Mouse (Mus musculus): ENCODE results near the gene Dock10. TPM values are rescaled to one million over a fixed set of nuclear protein-coding genes. Genes with fewer than 3 reads are reported as not detected.

The Dock10 gene
- polyA plus RNA-seq, 1 experiment from 2014 or later: 2.3 TPM

GRCm38 (mm10) chr1:80459923-80460322, 298.4 kb downstream of the Dock10 start:
- Histone ChIP-seq H3K4me1 (no peaks in the 10 kb centered on the region), H3K27ac (no peak overlapping the region), H3K4me3 (replicated peaks) (no peak overlapping the region), H3K36me3 (replicated peaks) (no peaks in the 10 kb centered on the region), H3K9me3 (no peaks in the 10 kb centered on the region), H3K4me2 (no peak overlapping the region), H3K9ac (no peak overlapping the region), H3K27me3 (no peaks in the 10 kb centered on the region)
- ATAC-seq (ENCODE audit: low FRiP score): no peak
- WGBS: 66% methylated on average over 1 of the region's 1 CpGs

- Histone ChIP-seq H3K4me2 (no peak overlapping the region), H3K4me1 (no peaks in the 10 kb centered on the region), H3K9ac (no peak overlapping the region), H3K9me3 (no peaks in the 10 kb centered on the region), H3K27me3 (no peaks in the 10 kb centered on the region), H3K36me3 (replicated peaks) (no peaks in the 10 kb centered on the region), H3K27ac (no peak overlapping the region), H3K4me3 (replicated peaks) (no peak overlapping the region)
- ATAC-seq (ENCODE audit: low FRiP score): no peak
Observed at GRCm38 (mm10) chr1:80459477-80459876, 298.9 kb downstream of the Dock10 start.

DNA sequence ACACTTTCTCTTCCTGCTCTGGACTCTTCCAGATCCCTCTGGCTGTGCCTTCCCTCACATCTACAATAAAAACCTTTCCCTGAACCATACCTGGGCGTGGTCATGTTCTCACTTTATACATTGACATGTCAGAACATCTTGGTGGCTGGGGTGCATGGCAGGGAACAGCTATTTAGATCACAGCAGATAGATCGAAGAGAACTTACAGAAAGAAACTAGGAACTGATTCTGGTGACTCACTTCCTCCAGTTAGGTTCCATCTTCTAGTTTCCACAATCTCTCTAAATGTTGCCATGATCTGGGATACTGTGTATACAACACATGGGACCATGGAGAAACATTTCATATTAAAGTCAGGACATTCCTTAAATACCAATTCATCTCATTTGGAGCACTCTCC, 304.4 kb downstream of the Dock10 start:
- Histone ChIP-seq H3K4me3 (replicated peaks) (no peak overlapping the region), H3K27ac (no peak overlapping the region), H3K9me3 (no peaks in the 10 kb centered on the region), H3K4me1 (no peaks in the 10 kb centered on the region), H3K27me3 (no peaks in the 10 kb centered on the region), H3K4me2 (no peak overlapping the region), H3K36me3 (replicated peaks) (no peaks in the 10 kb centered on the region), H3K9ac (no peak overlapping the region)
- no peak for ATAC-seq (ENCODE audit: low FRiP score)
- 80% methylated on average over 2 of the region's 2 CpGs for WGBS

DNA sequence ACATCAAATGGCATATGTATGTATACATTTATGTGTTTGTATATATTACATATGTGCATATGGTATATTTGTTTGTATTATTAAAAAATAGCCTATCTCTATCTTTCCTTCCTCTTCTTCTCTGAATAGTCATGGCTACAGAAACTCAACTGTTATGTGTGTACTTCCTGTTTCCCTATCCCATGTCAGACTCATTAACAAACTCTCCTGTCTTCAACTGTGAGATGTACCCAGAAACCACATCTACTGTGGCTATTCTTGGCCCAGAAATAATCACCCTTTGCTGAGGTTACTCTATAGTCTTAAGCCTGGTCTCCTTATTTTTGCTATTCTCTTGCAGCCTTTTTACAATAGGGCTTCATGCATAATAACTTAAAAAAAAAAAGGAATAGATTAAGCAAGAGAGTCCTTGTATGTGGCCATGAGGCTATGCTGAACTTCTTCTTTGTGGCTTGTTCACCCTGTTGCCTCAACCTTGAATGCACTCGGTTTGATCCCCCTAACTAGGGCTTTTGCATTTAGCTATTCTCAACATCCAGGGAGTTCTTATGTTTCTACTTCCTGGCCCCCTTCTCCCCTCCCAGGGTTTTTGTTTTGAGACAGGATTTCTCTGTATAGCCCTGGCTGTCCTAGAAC, 306.3 kb downstream of the Dock10 start:
- H3K27me3 ChIP-seq: no peaks in the 10 kb centered on the region
- H3K36me3 ChIP-seq (replicated peaks): no peaks in the 10 kb centered on the region
- no peak overlapping the region for H3K9ac ChIP-seq
- no peaks in the 10 kb centered on the region for H3K4me1 ChIP-seq
- H3K9me3 ChIP-seq: no peaks in the 10 kb centered on the region
- WGBS: 75% methylated on average over 1 of the region's 1 CpGs
- H3K4me2 ChIP-seq: no peak overlapping the region
- no peak for ATAC-seq (ENCODE audit: low FRiP score)
- no peak overlapping the region for H3K27ac ChIP-seq
- H3K4me3 ChIP-seq (replicated peaks): no peak overlapping the region

All from forebrain, embryonic 12.5 days (tissue).